Mouse (Mus musculus): ENCODE data around the gene Rhobtb1.

Rhobtb1 gene

DNA sequence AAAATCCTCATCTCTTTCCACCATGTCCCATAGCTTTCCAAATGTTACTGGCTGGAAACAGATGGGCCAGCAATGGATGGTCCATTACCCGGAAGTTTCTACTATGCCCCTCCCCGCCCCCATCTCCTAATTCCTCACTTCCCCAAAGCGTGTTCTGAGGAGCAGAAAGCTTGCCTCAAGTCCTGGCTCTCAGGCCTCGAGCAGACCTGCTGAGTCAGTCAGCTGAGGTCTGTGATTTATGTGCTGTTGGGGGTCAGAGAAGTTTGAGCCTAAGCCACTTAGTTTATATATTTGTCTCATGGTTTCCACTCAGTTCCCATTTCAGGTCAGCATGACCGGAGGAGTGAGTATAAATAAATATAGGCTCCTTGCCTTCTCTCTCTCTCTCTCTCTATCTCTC, 157.9 kb downstream of the Rhobtb1 start:
- H3K27me3 ChIP-seq (ENCODE audit: control insufficient read depth, insufficient read depth, low read length, poor library complexity, severe bottlenecking): no peaks in the 10 kb centered on the region
- no peaks in the 10 kb centered on the region for H3K36me3 ChIP-seq (ENCODE audit: control insufficient read depth, insufficient read depth, low read length, poor library complexity, severe bottlenecking)
- DNase-seq (ENCODE audit: low read depth, low spot score): no peak

GRCm38 (mm10) chr10:69311867-69312266, 160.6 kb downstream of the Rhobtb1 start:
- DNase-seq (ENCODE audit: low read depth, low spot score): no peak
- no peaks in the 10 kb centered on the region for H3K36me3 ChIP-seq (ENCODE audit: control insufficient read depth, insufficient read depth, low read length, poor library complexity, severe bottlenecking)
- H3K27me3 ChIP-seq (ENCODE audit: control insufficient read depth, insufficient read depth, low read length, poor library complexity, severe bottlenecking): no peaks in the 10 kb centered on the region

- no peaks in the 10 kb centered on the region for H3K36me3 ChIP-seq (ENCODE audit: control insufficient read depth, insufficient read depth, low read length, poor library complexity, severe bottlenecking)
- DNase-seq (ENCODE audit: low read depth, low spot score): no peak
- no peaks in the 10 kb centered on the region for H3K27me3 ChIP-seq (ENCODE audit: control insufficient read depth, insufficient read depth, low read length, poor library complexity, severe bottlenecking)
These were observed 162.7 kb downstream of the Rhobtb1 start for GRCm38 (mm10) chr10:69313944-69314343.

DNA sequence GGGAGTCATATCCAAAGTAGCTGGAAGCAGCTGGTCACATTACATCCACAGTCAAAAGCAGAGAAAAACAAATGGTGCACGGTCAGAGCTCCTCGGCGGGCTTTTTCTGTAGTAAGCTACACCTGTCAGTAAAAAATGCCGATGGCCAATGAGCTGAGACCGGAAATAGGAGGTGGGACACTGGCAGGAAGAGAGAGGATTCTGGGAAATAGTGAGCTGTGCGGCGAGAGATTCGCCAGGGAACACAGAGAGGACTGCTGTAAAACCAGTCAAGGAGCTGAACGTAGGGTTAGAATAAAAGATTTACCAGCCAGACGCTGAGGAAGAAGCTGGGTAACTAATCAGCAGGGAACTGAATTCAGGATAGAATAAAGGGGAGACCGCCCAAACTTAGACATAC, 167.3 kb downstream of the Rhobtb1 start:
- Histone ChIP-seq H3K27me3 (ENCODE audit: control insufficient read depth, insufficient read depth, low read length, poor library complexity, severe bottlenecking) (no peaks in the 10 kb centered on the region), H3K36me3 (ENCODE audit: control insufficient read depth, insufficient read depth, low read length, poor library complexity, severe bottlenecking) (no peaks in the 10 kb centered on the region)
- no peak for DNase-seq (ENCODE audit: low read depth, low spot score)

DNA sequence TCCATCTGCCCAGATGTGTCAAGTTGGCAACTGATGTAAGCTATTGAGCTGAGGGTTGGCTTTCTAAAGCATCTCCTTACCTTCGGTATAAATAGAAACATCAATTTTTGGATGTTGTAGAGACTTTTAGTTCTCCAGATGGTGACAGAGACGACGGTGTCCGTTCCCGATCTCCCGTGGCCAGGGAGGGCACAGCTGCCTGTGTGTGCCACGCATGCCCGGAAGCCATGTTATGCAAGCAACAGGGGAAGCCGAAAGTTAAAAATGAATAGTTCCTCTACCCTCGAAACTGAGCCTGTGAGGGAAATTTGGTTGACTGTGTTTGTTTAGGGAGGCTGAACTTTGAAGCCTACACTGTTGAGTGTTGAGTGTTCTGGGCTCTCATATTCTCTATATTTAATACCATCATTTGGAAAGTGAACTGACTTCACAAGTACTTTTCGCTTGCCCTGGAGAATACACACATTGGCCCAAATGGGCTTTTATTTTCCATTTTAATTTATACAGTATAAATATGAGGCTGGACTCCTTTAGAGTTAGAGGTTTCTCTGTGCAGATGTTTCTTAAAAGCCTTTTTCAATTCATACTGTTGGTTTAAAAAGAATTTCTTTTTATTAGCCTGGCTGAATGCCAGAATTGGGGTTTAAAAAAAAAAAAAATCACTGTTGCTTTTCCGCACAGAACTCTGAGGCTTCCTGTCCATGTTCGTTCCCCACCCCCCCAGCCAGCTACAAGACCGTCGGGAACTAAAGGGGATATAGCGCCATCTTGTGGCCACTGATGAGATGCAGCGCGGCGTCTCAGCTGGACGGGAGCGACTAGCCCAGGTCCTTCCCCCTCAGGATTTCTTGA, 169.7 kb downstream of the Rhobtb1 start:
- peak; percentile 85 for DNase-seq (ENCODE audit: low read depth, low spot score)
- Histone ChIP-seq H3K36me3 (ENCODE audit: control insufficient read depth, insufficient read depth, low read length, poor library complexity, severe bottlenecking) (no peaks in the 10 kb centered on the region), H3K27me3 (ENCODE audit: control insufficient read depth, insufficient read depth, low read length, poor library complexity, severe bottlenecking) (no peaks in the 10 kb centered on the region)

GRCm38 (mm10) chr10:69321519-69322035, 170.3 kb downstream of the Rhobtb1 start:
- H3K36me3 ChIP-seq (ENCODE audit: control insufficient read depth, insufficient read depth, low read length, poor library complexity, severe bottlenecking): no peaks in the 10 kb centered on the region
- no peaks in the 10 kb centered on the region for H3K27me3 ChIP-seq (ENCODE audit: control insufficient read depth, insufficient read depth, low read length, poor library complexity, severe bottlenecking)
- DNase-seq (ENCODE audit: low read depth, low spot score): no peak

GRCm38 (mm10) chr10:69323986-69324385, 172.8 kb downstream of the Rhobtb1 start:
- Histone ChIP-seq H3K36me3 (ENCODE audit: control insufficient read depth, insufficient read depth, low read length, poor library complexity, severe bottlenecking) (no peaks in the 10 kb centered on the region), H3K27me3 (ENCODE audit: control insufficient read depth, insufficient read depth, low read length, poor library complexity, severe bottlenecking) (no peaks in the 10 kb centered on the region)
- no peak for DNase-seq (ENCODE audit: low read depth, low spot score)

GRCm38 (mm10) chr10:69324816-69325215, 173.6 kb downstream of the Rhobtb1 start:
- no peak for DNase-seq (ENCODE audit: low read depth, low spot score)
- Histone ChIP-seq H3K36me3 (ENCODE audit: control insufficient read depth, insufficient read depth, low read length, poor library complexity, severe bottlenecking) (no peaks in the 10 kb centered on the region), H3K27me3 (ENCODE audit: control insufficient read depth, insufficient read depth, low read length, poor library complexity, severe bottlenecking) (no peaks in the 10 kb centered on the region)

GRCm38 (mm10) chr10:69326433-69326832, 175.2 kb downstream of the Rhobtb1 start:
- no peaks in the 10 kb centered on the region for H3K27me3 ChIP-seq (ENCODE audit: control insufficient read depth, insufficient read depth, low read length, poor library complexity, severe bottlenecking)
- DNase-seq (ENCODE audit: low read depth, low spot score): no peak
- H3K36me3 ChIP-seq (ENCODE audit: control insufficient read depth, insufficient read depth, low read length, poor library complexity, severe bottlenecking): no peaks in the 10 kb centered on the region

- H3K36me3 ChIP-seq (ENCODE audit: control insufficient read depth, insufficient read depth, low read length, poor library complexity, severe bottlenecking): no peaks in the 10 kb centered on the region
- DNase-seq (ENCODE audit: low read depth, low spot score): no peak
- no peaks in the 10 kb centered on the region for H3K27me3 ChIP-seq (ENCODE audit: control insufficient read depth, insufficient read depth, low read length, poor library complexity, severe bottlenecking)
These were observed 176.1 kb downstream of the Rhobtb1 start for GRCm38 (mm10) chr10:69327362-69327761.

GRCm38 (mm10) chr10:69328029-69328655, 176.9 kb downstream of the Rhobtb1 start:
- Histone ChIP-seq H3K36me3 (ENCODE audit: control insufficient read depth, insufficient read depth, low read length, poor library complexity, severe bottlenecking) (no peaks in the 10 kb centered on the region), H3K27me3 (ENCODE audit: control insufficient read depth, insufficient read depth, low read length, poor library complexity, severe bottlenecking) (no peaks in the 10 kb centered on the region)
- DNase-seq (ENCODE audit: low read depth, low spot score): no peak

DNA sequence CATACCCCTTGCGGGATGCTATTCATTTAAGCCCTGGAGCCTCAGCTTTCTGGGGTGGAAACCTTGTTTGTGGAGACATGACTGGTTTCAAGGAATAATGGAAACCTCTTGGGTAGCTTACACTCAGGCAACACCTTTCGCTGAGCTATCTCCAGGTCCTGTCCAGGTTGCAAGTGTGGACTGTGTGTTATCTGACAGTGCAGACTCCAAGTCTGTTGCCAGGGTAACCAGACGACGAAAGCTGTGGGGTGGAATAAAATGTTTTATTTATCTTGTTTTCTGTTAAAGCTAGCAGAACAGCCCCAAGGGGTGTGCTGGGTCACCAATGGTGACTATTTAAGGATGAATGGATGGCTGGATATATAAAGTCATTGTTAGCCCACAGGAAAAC, 177.4 kb downstream of the Rhobtb1 start:
- Histone ChIP-seq H3K27me3 (ENCODE audit: control insufficient read depth, insufficient read depth, low read length, poor library complexity, severe bottlenecking) (no peaks in the 10 kb centered on the region), H3K36me3 (ENCODE audit: control insufficient read depth, insufficient read depth, low read length, poor library complexity, severe bottlenecking) (no peaks in the 10 kb centered on the region)
- DNase-seq (ENCODE audit: low read depth, low spot score): no peak

- no peak for DNase-seq (ENCODE audit: low read depth, low spot score)
- Histone ChIP-seq H3K27me3 (ENCODE audit: control insufficient read depth, insufficient read depth, low read length, poor library complexity, severe bottlenecking) (no peaks in the 10 kb centered on the region), H3K36me3 (ENCODE audit: control insufficient read depth, insufficient read depth, low read length, poor library complexity, severe bottlenecking) (no peaks in the 10 kb centered on the region)
These were observed 180.0 kb downstream of the Rhobtb1 start for GRCm38 (mm10) chr10:69331231-69331630.

DNA sequence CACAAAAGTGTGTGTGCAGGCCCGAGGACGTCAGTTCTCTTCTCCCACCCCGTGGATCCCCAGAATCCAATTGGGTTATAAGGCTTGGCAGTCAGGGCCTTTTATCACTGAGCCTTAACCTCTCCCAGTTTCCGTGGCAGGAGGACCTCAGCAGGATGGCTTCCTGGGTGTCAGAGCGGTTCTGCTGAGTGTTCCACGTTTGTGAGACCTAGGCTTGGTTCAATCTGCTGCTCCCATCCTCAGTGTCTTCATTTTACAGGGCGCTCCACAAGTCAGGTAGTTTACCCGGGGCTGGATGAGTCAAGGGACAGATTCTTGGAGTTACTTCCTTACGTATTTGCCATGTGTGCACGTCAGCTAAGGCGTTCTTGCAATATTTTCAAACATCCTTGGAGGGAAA, 182.0 kb downstream of the Rhobtb1 start:
- H3K36me3 ChIP-seq (ENCODE audit: control insufficient read depth, insufficient read depth, low read length, poor library complexity, severe bottlenecking): no peaks in the 10 kb centered on the region
- no peak for DNase-seq (ENCODE audit: low read depth, low spot score)
- no peaks in the 10 kb centered on the region for H3K27me3 ChIP-seq (ENCODE audit: control insufficient read depth, insufficient read depth, low read length, poor library complexity, severe bottlenecking)

All from splenic B cell, adult 2 months (primary cell).